Mouse (Mus musculus) left cerebral cortex, adult 6 months (tissue): ENCODE results near the gene Phxr2. TPM values are rescaled to one million over a fixed set of nuclear protein-coding genes. Genes with fewer than 3 reads are reported as not detected.

Source experiments
- long read RNA-seq, 2 experiments: library from polyadenylated mRNA; unstranded; transcript quantifications; one replicate each; pipeline ENCODE4 v2.0.0; 2019 to 2020
- polyA plus RNA-seq: library from polyadenylated mRNA; unstranded; fragments of <200 nt; fragmentation: Nextera tagmentation; gene quantifications from 2 replicates; pipeline ENCODE4 v1.2.3, GENCODE M21; 2021

Gene Phxr2
- not detected in 2 replicates for polyA plus RNA-seq
- long read RNA-seq, experiment 1: 0 reads
- long read RNA-seq, experiment 2: 0 reads

GRCm38 (mm10) chr10:99126225-99126624 is at the start of gene Phxr2:
Phxr2 (minus strand) TSS chr10:99126325.

GRCm38 (mm10) chr10:99107964-99108363 is 18.2 kb downstream of the Phxr2 start, which contains the start of gene Galnt4:
Galnt4 (plus strand) TSS chr10:99108159.

GRCm38 (mm10) chr10:99106703-99107631 is 19.2 kb downstream of the Phxr2 start, which contains the start of gene Poc1b:
Poc1b (plus strand) TSS chr10:99107036.

Other genes with a start within 250 kb of the Phxr2 start
- gene Atp2b1, start 211.9 kb downstream of the Phxr2 start, polyA plus RNA-seq: 494 and 506 TPM in 2 replicates
- gene Poc1b, start 19.3 kb downstream of the Phxr2 start, polyA plus RNA-seq: 1.9 and 3.0 TPM in 2 replicates
- gene Galnt4, start 18.2 kb downstream of the Phxr2 start, polyA plus RNA-seq: 0.67 and 0.72 TPM in 2 replicates
- gene Dusp6, start 136.9 kb upstream of the Phxr2 start, polyA plus RNA-seq: 45.6 and 54.6 TPM in 2 replicates